ENCODE assay signal across 21 mouse cellular contexts in the genomic region with DNA sequence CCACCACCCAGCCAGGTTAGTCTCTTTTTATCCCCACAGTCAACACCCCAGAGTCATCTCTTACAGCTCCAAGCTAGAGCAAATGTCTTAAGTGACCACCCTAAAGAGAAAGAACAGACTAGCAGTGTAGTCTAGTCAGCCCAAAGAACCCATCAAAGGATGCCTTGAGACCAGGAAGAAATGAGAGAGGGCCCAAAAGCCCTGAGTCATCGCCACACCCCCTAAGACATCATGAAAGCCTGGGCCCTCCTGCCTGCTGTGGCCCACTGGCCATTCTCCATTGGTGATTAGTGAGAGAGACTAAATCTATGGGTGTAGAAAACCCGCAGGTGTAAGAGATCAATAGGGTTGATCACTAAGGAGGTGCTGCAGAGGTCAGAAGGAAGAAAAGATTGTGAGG. TPM values are rescaled to one million over a fixed set of nuclear protein-coding genes. Genes with fewer than 3 reads are reported as not detected.
A peak's percentile ranks its signal among the peaks of the same experiment; 100 is the strongest.
DNase-seq lines count a peak whose midpoint lies in the region; ATAC-seq and TF ChIP-seq lines count a peak whose summit lies in the region.
"Had no signal": no experiment of that assay in that cellular context is flagged by ENCODE, and none has a peak within 500 bp of the region (broad histone marks: within the 10 kb centered on the region; RNA-seq: fewer than 3 reads in every experiment).

No protein-coding gene starts in this region.

- no peak for ATAC-seq in midbrain, embryonic 11.5 days (ENCODE audit: low FRiP score)
- ATAC-seq in midbrain, postnatal 0 days (ENCODE audit: low FRiP score) = no peak
- no peak for ATAC-seq in kidney, embryonic 15.5 days (replicated peaks; ENCODE audit: low FRiP score)
- ATAC-seq: forebrain, postnatal 0 days; hindbrain, postnatal 0 days had no signal

- 59% methylated on average over 2 of the region's 2 CpGs for WGBS in midbrain, embryonic 11.5 days
- WGBS in midbrain, postnatal 0 days = 58% methylated on average over 2 of the region's 2 CpGs
- 79% methylated on average over 2 of the region's 2 CpGs for WGBS in kidney, embryonic 15.5 days

- TF ChIP-seq CTCF in midbrain, postnatal 0 days (IDR thresholded peaks at IDR 0.05) = no peak

- H3K4me1 ChIP-seq in midbrain, embryonic 11.5 days (ENCODE audit: control insufficient read depth, insufficient read depth, low read length) = peaks cover 20% of the 10 kb centered on the region
- H3K4me1 ChIP-seq in midbrain, postnatal 0 days (ENCODE audit: insufficient read depth, low read length) = 0 out of 2 replicates have a peak, but pooled peaks cover 2% of the 10 kb centered on the region
- H3K4me1 ChIP-seq in kidney, embryonic 15.5 days = peaks cover 27% of the 10 kb centered on the region

- H3K27me3 ChIP-seq in midbrain, embryonic 11.5 days (ENCODE audit: control insufficient read depth, insufficient read depth, low read length) = no peaks in the 10 kb centered on the region; the same call in 1 of the 2 replicates
- H3K27me3 ChIP-seq in midbrain, postnatal 0 days (ENCODE audit: insufficient read depth, low read length) = no peaks in the 10 kb centered on the region
- no peaks in the 10 kb centered on the region for H3K27me3 ChIP-seq in kidney, embryonic 15.5 days
- H3K27me3 ChIP-seq: embryonic facial prominence, embryonic 13.5 days; forebrain, embryonic 12.5 days; heart, embryonic 13.5 days; hindbrain, embryonic 13.5 days had no signal

- H3K9me3 ChIP-seq in midbrain, embryonic 11.5 days (ENCODE audit: control insufficient read depth, low read length) = no peaks in the 10 kb centered on the region
- no peaks in the 10 kb centered on the region for H3K9me3 ChIP-seq in midbrain, postnatal 0 days (ENCODE audit: low read length)
- no peaks in the 10 kb centered on the region for H3K9me3 ChIP-seq in kidney, embryonic 15.5 days (replicated peaks)
- H3K9me3 ChIP-seq: embryonic facial prominence, embryonic 13.5 days; forebrain, embryonic 12.5 days; heart, embryonic 13.5 days; hindbrain, embryonic 13.5 days had no signal

- H3K27ac ChIP-seq in midbrain, embryonic 11.5 days (ENCODE audit: low read depth, low read length) = no peak overlapping the region
- H3K27ac ChIP-seq in midbrain, postnatal 0 days (ENCODE audit: low read depth, low read length) = no peak overlapping the region
- H3K27ac ChIP-seq in kidney, embryonic 15.5 days = no peak overlapping the region
- H3K27ac ChIP-seq: embryonic facial prominence, embryonic 13.5 days; forebrain, embryonic 12.5 days; heart, embryonic 13.5 days; hindbrain, embryonic 13.5 days; hindbrain, postnatal 0 days had no signal

- H3K9ac ChIP-seq in midbrain, embryonic 11.5 days (ENCODE audit: low read length) = no peak overlapping the region
- no peak overlapping the region for H3K9ac ChIP-seq in midbrain, postnatal 0 days (replicated peaks; ENCODE audit: low read length, poor library complexity, severe bottlenecking)
- H3K9ac ChIP-seq in kidney, embryonic 15.5 days = no peak overlapping the region
- H3K9ac ChIP-seq: embryonic facial prominence, embryonic 13.5 days; forebrain, embryonic 12.5 days; forebrain, postnatal 0 days; heart, embryonic 13.5 days; hindbrain, embryonic 13.5 days had no signal

- H3K36me3 ChIP-seq in midbrain, embryonic 11.5 days (ENCODE audit: control insufficient read depth, insufficient read depth, low read length) = no peaks in the 10 kb centered on the region
- no peaks in the 10 kb centered on the region for H3K36me3 ChIP-seq in midbrain, postnatal 0 days (ENCODE audit: insufficient read depth, low read length)
- H3K36me3 ChIP-seq in kidney, embryonic 15.5 days = no peaks in the 10 kb centered on the region
- H3K36me3 ChIP-seq: embryonic facial prominence, embryonic 13.5 days; forebrain, embryonic 12.5 days; heart, embryonic 13.5 days; hindbrain, embryonic 13.5 days had no signal

- H3K4me3 ChIP-seq in midbrain, embryonic 11.5 days (ENCODE audit: low read depth, low read length) = no peak overlapping the region
- H3K4me3 ChIP-seq in midbrain, postnatal 0 days (ENCODE audit: low read depth, low read length) = no peak overlapping the region
- no peak overlapping the region for H3K4me3 ChIP-seq in kidney, embryonic 15.5 days (replicated peaks)
- H3K4me3 ChIP-seq: embryonic facial prominence, embryonic 13.5 days; forebrain, embryonic 12.5 days; heart, embryonic 13.5 days; hindbrain, embryonic 13.5 days had no signal

- H3K4me2 ChIP-seq in midbrain, embryonic 11.5 days = no peak overlapping the region
- no peak overlapping the region for H3K4me2 ChIP-seq in midbrain, postnatal 0 days (ENCODE audit: low read depth, low read length, poor library complexity, severe bottlenecking)
- no peak overlapping the region for H3K4me2 ChIP-seq in kidney, embryonic 15.5 days
- H3K4me2 ChIP-seq: embryonic facial prominence, embryonic 13.5 days; forebrain, embryonic 12.5 days; heart, embryonic 13.5 days; hindbrain, embryonic 13.5 days had no signal

- DNase-seq in cerebellum, adult 9-10 months = peak; percentile 26
- DNase-seq in cerebellum, postnatal 14 days = no peak
- peak; percentile 62 for DNase-seq in midbrain, embryonic 11.5 days (ENCODE audit: low spot score, missing footprints)
- DNase-seq in midbrain, postnatal 0 days (ENCODE audit: low spot score) = no peak
- DNase-seq in ZHBTc4 (ENCODE audit: low read depth, low spot score) = peak; percentile 36
- DNase-seq in lung, postnatal 25 days (ENCODE audit: low spot score) = no peak
- DNase-seq in left cerebral cortex, adult 9 months (ENCODE audit: low spot score in 2 of 2) = no peak
- DNase-seq: adrenal gland, adult 2 months; adrenal gland, postnatal 25 days; cerebellum, adult 11 months; cerebellum, adult 8-10 months; cerebellum, postnatal 36 days; forebrain, postnatal 0 days; gastrocnemius, postnatal 25 days; heart, postnatal 4 days had no signal

RNA-seq across cellular contexts. Expression of a gene that starts 2.4 kb away (rescaled TPM):
- polyA plus RNA-seq in midbrain, embryonic 11.5 days (2014; fragmentation: Nextera tagmentation; extraction: Ambion mirVana) = 52.4 and 56.6 TPM in 2 replicates
- 79.7 and 89.5 TPM in 2 replicates for total RNA-seq in midbrain, postnatal 0 days (2014; rRNA removed)
- 17.3 and 18.6 TPM in 2 replicates for polyA plus RNA-seq in midbrain, postnatal 0 days (2015; fragmentation: Nextera tagmentation; extraction: Ambion mirVana)
- 21.4 and 22.2 TPM in 2 replicates for polyA plus RNA-seq in kidney, embryonic 15.5 days (2015; fragmentation: Nextera tagmentation; extraction: Ambion mirVana)

Comparison
In these comparisons a context has a peak if more than half of its experiments do, and no peak if none do; other contexts are left out.
1. DNase-seq: peak in cerebellum, adult 9-10 months (single experiment), midbrain, embryonic 11.5 days (single experiment) and ZHBTc4 (single experiment); none in cerebellum, postnatal 14 days (0 of 2), midbrain, postnatal 0 days (single experiment), lung, postnatal 25 days (single experiment) and left cerebral cortex, adult 9 months (0 of 2).